Mouse (Mus musculus): ENCODE results near the gene Akr1e1. TPM values are rescaled to one million over a fixed set of nuclear protein-coding genes. Genes with fewer than 3 reads are reported as not detected.

The Akr1e1 gene
- total and polyA plus RNA-seq, 3 experiments = 29.7 to 36.6 (median 30.4) TPM

GRCm38 (mm10) chr13:4658346-4658745 lies 49.4 kb upstream of the Akr1e1 start:
- H3K4me2 ChIP-seq (ENCODE audit: insufficient read depth, low read depth, poor library complexity, severe bottlenecking) = no peak overlapping the region
- no peaks in the 10 kb centered on the region for H3K36me3 ChIP-seq (replicated peaks in 1 of 2; ENCODE audit: control insufficient read depth in 1 of 2, insufficient read depth in 1 of 2, low read length in 1 of 2)
- H3K4me1 ChIP-seq (ENCODE audit: control insufficient read depth in 1 of 2, insufficient read depth in 2 of 2) = no peaks in the 10 kb centered on the region
- no peak for DNase-seq (ENCODE audit: extremely low read depth)
- dilution Hi-C loops (cut with MboI; ENCODE audit: extremely low pct_ligation_motif_present, extremely low pct_unique_long_range_greater_than_20kb, low sequenced_read_pairs) (no loop called here), in situ Hi-C loops (cut with MboI; ENCODE audit: low pct_ligation_motif_present, low pct_unique_long_range_greater_than_20kb, low sequenced_read_pairs) (no loop called here)
- TF ChIP-seq NRF1 (IDR thresholded peaks at IDR 0.05; ENCODE audit: low read depth, low read length) (no peak), ETS1 (conservative IDR thresholded peaks at IDR 0.05; ENCODE audit: low read depth, low read length) (no peak), GABPA (IDR thresholded peaks at IDR 0.05; ENCODE audit: insufficient replicate concordance, low read depth, low read length) (no peak), ZNF384 (IDR thresholded peaks at IDR 0.05; ENCODE audit: low read depth, low read length) (no peak), USF2 (conservative IDR thresholded peaks at IDR 0.05; ENCODE audit: low read depth, low read length) (no peak), ELF1 (IDR thresholded peaks at IDR 0.05; ENCODE audit: low read depth, low read length) (no peak), CHD2 (IDR thresholded peaks at IDR 0.05; ENCODE audit: low read length) (no peak), ZKSCAN1 (IDR thresholded peaks at IDR 0.05; ENCODE audit: borderline replicate concordance, low read depth, low read length) (no peak), POLR2A (IDR thresholded peaks at IDR 0.05; ENCODE audit: low read depth, low read length) (no peak), MAZ (IDR thresholded peaks at IDR 0.05; ENCODE audit: low read depth, low read length) (no peak)
- no peaks in the 10 kb centered on the region for H3K27me3 ChIP-seq (replicated peaks)
- H3K4me3 ChIP-seq (replicated peaks in 1 of 3; ENCODE audit: low read depth in 2 of 3, low read length in 2 of 3, poor library complexity in 1 of 3) = no peak overlapping the region
- no peaks in the 10 kb centered on the region for H3K9me3 ChIP-seq (replicated peaks; ENCODE audit: low read length)
- H3K27ac ChIP-seq (ENCODE audit: insufficient read depth, low read depth) = no peak overlapping the region
- H3K9ac ChIP-seq (ENCODE audit: insufficient read depth, low read depth) = no peak overlapping the region
- no peaks in the 10 kb centered on the region for H3K79me2 ChIP-seq (replicated peaks; ENCODE audit: control insufficient read depth, extremely low read depth, insufficient read depth, poor library complexity, severe bottlenecking)

- Histone ChIP-seq H3K36me3 (replicated peaks in 1 of 2; ENCODE audit: control insufficient read depth in 1 of 2, insufficient read depth in 1 of 2, low read length in 1 of 2) (no peaks in the 10 kb centered on the region), H3K79me2 (replicated peaks; ENCODE audit: control insufficient read depth, extremely low read depth, insufficient read depth, poor library complexity, severe bottlenecking) (no peaks in the 10 kb centered on the region), H3K4me1 (ENCODE audit: control insufficient read depth in 1 of 2, insufficient read depth in 2 of 2) (no peaks in the 10 kb centered on the region), H3K4me3 (replicated peaks in 1 of 3; ENCODE audit: low read depth in 2 of 3, low read length in 2 of 3, poor library complexity in 1 of 3) (no peak overlapping the region), H3K9ac (ENCODE audit: insufficient read depth, low read depth) (no peak overlapping the region), H3K4me2 (ENCODE audit: insufficient read depth, low read depth, poor library complexity, severe bottlenecking) (no peak overlapping the region), H3K27ac (ENCODE audit: insufficient read depth, low read depth) (no peak overlapping the region), H3K27me3 (replicated peaks) (no peaks in the 10 kb centered on the region), H3K9me3 (replicated peaks; ENCODE audit: low read length) (no peaks in the 10 kb centered on the region)
- in situ Hi-C loops (cut with MboI; ENCODE audit: low pct_ligation_motif_present, low pct_unique_long_range_greater_than_20kb, low sequenced_read_pairs) = no loop called here
- no peak for DNase-seq (ENCODE audit: extremely low read depth)
- dilution Hi-C loops (cut with MboI; ENCODE audit: extremely low pct_ligation_motif_present, extremely low pct_unique_long_range_greater_than_20kb, low sequenced_read_pairs) = no loop called here
- TF ChIP-seq JUN (IDR thresholded peaks at IDR 0.05; ENCODE audit: insufficient read depth, low read depth, low read length) (no peak), NRF1 (IDR thresholded peaks at IDR 0.05; ENCODE audit: low read depth, low read length) (no peak), MYC (IDR thresholded peaks at IDR 0.05; ENCODE audit: low read depth, low read length) (no peak), TCF12 (IDR thresholded peaks at IDR 0.05; ENCODE audit: low read depth, low read length) (no peak), ELF1 (IDR thresholded peaks at IDR 0.05; ENCODE audit: low read depth, low read length) (no peak), E2F4 (IDR thresholded peaks at IDR 0.05; ENCODE audit: insufficient replicate concordance, low read depth, low read length) (no peak), EP300 (IDR thresholded peaks at IDR 0.05; ENCODE audit: low read length) (no peak), NELFE (IDR thresholded peaks at IDR 0.05; ENCODE audit: low read depth, low read length) (no peak), UBTF (IDR thresholded peaks at IDR 0.05; ENCODE audit: low read depth, low read length) (no peak), USF2 (conservative IDR thresholded peaks at IDR 0.05; ENCODE audit: low read depth, low read length) (no peak), POLR2A (IDR thresholded peaks at IDR 0.05; ENCODE audit: low read depth, low read length) (no peak), ZKSCAN1 (IDR thresholded peaks at IDR 0.05; ENCODE audit: borderline replicate concordance, low read depth, low read length) (no peak), PAX5 (IDR thresholded peaks at IDR 0.05; ENCODE audit: low read length) (no peak), HCFC1 (IDR thresholded peaks at IDR 0.05; ENCODE audit: low read depth, low read length) (no peak)
These were observed 47.5 kb upstream of the Akr1e1 start for GRCm38 (mm10) chr13:4656277-4657146.

Measured in CH12.LX (cell line).